Mouse (Mus musculus) C2C12 (cell line): ENCODE data around the gene Crtac1.

ENCODE experiments used
- CEBPB ChIP-seq: IDR thresholded peaks from one replicate; pipeline ENCODE4 v1.6.1; 2011; ENCODE audit warnings: low read depth, mild to moderate bottlenecking, control low read depth, moderate library complexity
- CTCF ChIP-seq: IDR thresholded peaks from one replicate; pipeline ENCODE4 v1.5.1; 2011; ENCODE audit not compliant: control insufficient read depth, insufficient read depth, insufficient read length
- FOSL1 ChIP-seq: IDR thresholded peaks from one replicate; pipeline ENCODE4 v1.8.0; 2011; ENCODE audit warnings: mild to moderate bottlenecking, low read length; ENCODE audit not compliant: poor library complexity, insufficient read depth, severe bottlenecking
- MYOG ChIP-seq: IDR thresholded peaks from one replicate; pipeline ENCODE4 v1.6.1; 2011; ENCODE audit not compliant: control insufficient read depth, insufficient read length; ENCODE audit errors: extremely low read depth
- USF1 ChIP-seq: IDR thresholded peaks from one replicate; pipeline ENCODE4 v1.6.1; 2011; ENCODE audit warnings: low read depth, mild to moderate bottlenecking, control low read depth, moderate library complexity

GRCm38 (mm10) chr19:42461851-42462250, 30.3 kb upstream of the Crtac1 start:
- TF ChIP-seq CTCF, result no peak
- TF ChIP-seq CEBPB, result no peak
- no peak for TF ChIP-seq USF1
- TF ChIP-seq MYOG, result no peak
- TF ChIP-seq FOSL1, result no peak
